ENCODE assay signal across 19 mouse cellular contexts in the genomic region with DNA sequence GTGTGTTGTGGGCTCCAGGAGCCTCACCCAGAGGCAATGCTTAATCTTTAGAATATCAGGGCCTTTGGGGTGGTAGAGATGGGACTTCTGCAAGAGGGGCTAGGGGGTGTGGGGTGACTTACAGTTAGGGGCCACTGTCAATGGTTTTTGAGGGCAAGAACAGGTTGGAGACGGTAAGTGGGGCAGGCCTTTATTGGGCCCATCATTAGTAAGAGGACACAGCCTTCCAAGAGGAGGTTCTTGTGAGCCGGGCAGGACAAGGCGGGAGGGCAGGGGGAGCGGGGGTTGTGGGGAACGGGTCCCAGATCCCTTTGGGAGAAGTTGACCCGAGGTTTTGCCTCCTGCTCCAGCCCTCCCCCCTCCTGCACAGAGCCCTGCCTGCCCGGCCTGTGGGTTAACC. TPM values are rescaled to one million over a fixed set of nuclear protein-coding genes. Genes with fewer than 3 reads are reported as not detected.
DNase-seq lines count a peak whose midpoint lies in the region; ATAC-seq and TF ChIP-seq lines count a peak whose summit lies in the region.
"Had no signal": no experiment of that assay in that cellular context is flagged by ENCODE, and none has a peak within 500 bp of the region (broad histone marks: within the 10 kb centered on the region; RNA-seq: fewer than 3 reads in every experiment).

No protein-coding gene starts in this region.

- peak overlapping the region; percentile 38 for H3K4me2 ChIP-seq in liver, embryonic 12.5 days
- no peak overlapping the region for H3K4me2 ChIP-seq in liver, postnatal 0 days (ENCODE audit: low read depth, low read length)
- H3K4me2 ChIP-seq in liver, embryonic 16.5 days (ENCODE audit: low read depth, low read length), result peak overlapping the region; percentile 15; the same call in 1 of the 2 replicates
- H3K4me2 ChIP-seq: embryonic facial prominence, embryonic 12.5 days; forebrain, embryonic 15.5 days; heart, embryonic 13.5 days; hindbrain, embryonic 15.5 days had no signal

- H3K4me1 ChIP-seq in erythroblast, embryonic 14.5 days (ENCODE audit: control insufficient read depth), result peaks cover 66% of the 10 kb centered on the region
- peaks cover 69% of the 10 kb centered on the region for H3K4me1 ChIP-seq in liver, embryonic 12.5 days
- H3K4me1 ChIP-seq in liver, postnatal 0 days (ENCODE audit: insufficient read depth), result peaks cover 38% of the 10 kb centered on the region
- H3K4me1 ChIP-seq in embryonic fibroblast, embryonic 13.5 days (ENCODE audit: control insufficient read depth, insufficient read depth, low read length), result peaks cover 10% of the 10 kb centered on the region
- H3K4me1 ChIP-seq in liver, embryonic 16.5 days (ENCODE audit: control insufficient read depth, low read depth, low read length), result peaks cover 59% of the 10 kb centered on the region

- peak overlapping the region; percentile 37 for H3K9ac ChIP-seq in liver, embryonic 12.5 days
- H3K9ac ChIP-seq in liver, postnatal 0 days (replicated peaks), result no peak overlapping the region
- H3K9ac ChIP-seq in liver, embryonic 16.5 days (ENCODE audit: low read depth, low read length), result no peak overlapping the region
- H3K9ac ChIP-seq: embryonic facial prominence, embryonic 12.5 days; forebrain, embryonic 15.5 days; heart, embryonic 13.5 days; hindbrain, embryonic 15.5 days had no signal

- no peak for DNase-seq in liver, postnatal 0 days
- DNase-seq in thymus, postnatal 36 days, result no peak
- DNase-seq: adrenal gland, adult 8-10 months; cerebellum, adult 11 months; cerebellum, postnatal 10 days; gastrocnemius, postnatal 36 days; heart, postnatal 36 days had no signal

- peak overlapping the region; percentile 97 for H3K27ac ChIP-seq in liver, embryonic 12.5 days
- H3K27ac ChIP-seq in liver, postnatal 0 days (ENCODE audit: low read depth), result no peak overlapping the region
- H3K27ac ChIP-seq in embryonic fibroblast, embryonic 13.5 days (ENCODE audit: insufficient read depth, low read length), result peak overlapping the region; percentile 76; the same call in 1 of the 2 replicates
- H3K27ac ChIP-seq in liver, embryonic 16.5 days (ENCODE audit: low read length), result peak overlapping the region; percentile 40; the same call in 1 of the 2 replicates
- H3K27ac ChIP-seq: embryonic facial prominence, embryonic 12.5 days; forebrain, embryonic 10.5 days; forebrain, embryonic 15.5 days; heart, embryonic 13.5 days; hindbrain, embryonic 15.5 days had no signal

- peaks cover 93% of the 10 kb centered on the region for H3K36me3 ChIP-seq in erythroblast, embryonic 14.5 days (ENCODE audit: control insufficient read depth)
- H3K36me3 ChIP-seq in liver, embryonic 12.5 days, result peaks cover 83% of the 10 kb centered on the region
- H3K36me3 ChIP-seq in liver, postnatal 0 days (replicated peaks; ENCODE audit: insufficient read depth, low read length), result peaks cover 44% of the 10 kb centered on the region
- H3K36me3 ChIP-seq in liver, embryonic 16.5 days (ENCODE audit: control insufficient read depth, insufficient read depth), result peaks cover 40% of the 10 kb centered on the region

- peak overlapping the region; percentile 31 for H3K4me3 ChIP-seq in erythroblast, embryonic 14.5 days (replicated peaks)
- no peak overlapping the region for H3K4me3 ChIP-seq in liver, embryonic 12.5 days
- no peak overlapping the region for H3K4me3 ChIP-seq in liver, postnatal 0 days (ENCODE audit: low read depth, low read length)
- H3K4me3 ChIP-seq in embryonic fibroblast, embryonic 13.5 days (ENCODE audit: insufficient read depth, low read length), result no peak overlapping the region
- no peak overlapping the region for H3K4me3 ChIP-seq in liver, embryonic 16.5 days (ENCODE audit: low read depth, low read length)
- H3K4me3 ChIP-seq: embryonic facial prominence, embryonic 12.5 days; forebrain, embryonic 10.5 days; forebrain, embryonic 15.5 days; heart, embryonic 13.5 days; hindbrain, embryonic 15.5 days had no signal

- TF ChIP-seq EP300 in liver, postnatal 0 days (IDR thresholded peaks at IDR 0.05; ENCODE audit: low read depth), result no peak

- 79% methylated on average over 7 of the region's 7 CpGs for WGBS in liver, embryonic 12.5 days (ENCODE audit: insufficient replicate concordance)
- WGBS in liver, postnatal 0 days (ENCODE audit: insufficient replicate concordance), result 85% methylated on average over 7 of the region's 7 CpGs
- WGBS in liver, embryonic 16.5 days (ENCODE audit: insufficient replicate concordance), result 68% methylated on average over 7 of the region's 7 CpGs

- H3K27me3 ChIP-seq in erythroblast, embryonic 14.5 days (ENCODE audit: control insufficient read depth), result no peaks in the 10 kb centered on the region
- H3K27me3 ChIP-seq in liver, embryonic 12.5 days (replicated peaks), result no peaks in the 10 kb centered on the region
- no peaks in the 10 kb centered on the region for H3K27me3 ChIP-seq in liver, postnatal 0 days (ENCODE audit: insufficient read depth, low read length)
- H3K27me3 ChIP-seq in liver, embryonic 16.5 days (ENCODE audit: control insufficient read depth, insufficient read depth, low read depth, low read length), result no peaks in the 10 kb centered on the region
- H3K27me3 ChIP-seq: CH12.LX; embryonic facial prominence, embryonic 12.5 days; forebrain, embryonic 15.5 days; heart, embryonic 13.5 days; hindbrain, embryonic 15.5 days had no signal

- ATAC-seq in erythroblast, adult 5-6 weeks (replicated peaks; ENCODE audit: low FRiP score, poor library complexity, severe bottlenecking), result no peak
- no peak for ATAC-seq in liver, embryonic 12.5 days
- ATAC-seq in liver, postnatal 0 days, result no peak
- no peak for ATAC-seq in liver, embryonic 16.5 days (ENCODE audit: low read depth)
- ATAC-seq: forebrain, embryonic 15.5 days; intestine, embryonic 16.5 days had no signal

- no peaks in the 10 kb centered on the region for H3K9me3 ChIP-seq in erythroblast, embryonic 14.5 days (ENCODE audit: control insufficient read depth, low read length)
- no peaks in the 10 kb centered on the region for H3K9me3 ChIP-seq in liver, embryonic 12.5 days (replicated peaks)
- H3K9me3 ChIP-seq in liver, postnatal 0 days (ENCODE audit: low read length), result no peaks in the 10 kb centered on the region
- H3K9me3 ChIP-seq in liver, embryonic 16.5 days (replicated peaks; ENCODE audit: control insufficient read depth, low read length), result no peaks in the 10 kb centered on the region
- H3K9me3 ChIP-seq: embryonic facial prominence, embryonic 12.5 days; forebrain, embryonic 10.5 days; forebrain, embryonic 15.5 days; heart, embryonic 13.5 days; hindbrain, embryonic 15.5 days had no signal

- TF ChIP-seq POLR2A in embryonic fibroblast, embryonic 13.5 days (IDR thresholded peaks at IDR 0.05; ENCODE audit: low read depth, low read length), result no peak

- no peak for TF ChIP-seq CTCF in liver, postnatal 0 days (IDR thresholded peaks at IDR 0.05; ENCODE audit: low read depth)
- TF ChIP-seq CTCF in embryonic fibroblast, embryonic 13.5 days (IDR thresholded peaks at IDR 0.05; ENCODE audit: borderline replicate concordance, insufficient read depth, low read length), result no peak

RNA-seq across cellular contexts. Expression of a gene that starts 5.8 kb away (rescaled TPM):
- 0.97 and 1.1 TPM in 2 replicates for polyA plus RNA-seq in erythroblast, embryonic 14.5 days (2012)
- total RNA-seq in erythroblast, adult 5-6 weeks (2015; ENCODE audit: low replicate concordance), result 24.0 and 39.1 TPM in 2 replicates
- 16.0 and 23.0 TPM in 2 replicates for total RNA-seq in erythroblast, adult 5-6 weeks (2017; ENCODE audit: low replicate concordance)
- 57.0 and 57.3 TPM in 2 replicates for polyA plus RNA-seq in liver, embryonic 12.5 days (2016; fragmentation: Nextera tagmentation; extraction: Ambion mirVana)
- polyA plus RNA-seq in liver, postnatal 0 days (2015; fragmentation: Nextera tagmentation; extraction: Ambion mirVana), result 50.3 and 54.1 TPM in 2 replicates
- 130 and 167 TPM in 2 replicates for polyA plus RNA-seq in embryonic fibroblast, embryonic 13.5 days (2011; ENCODE audit: insufficient read length, low read depth, missing spikeins)
- polyA plus RNA-seq in liver, embryonic 16.5 days (2015; fragmentation: Nextera tagmentation; extraction: Ambion mirVana), result 35.1 and 35.8 TPM in 2 replicates

RNA-seq across cellular contexts. Expression of a gene that starts 7.4 kb away (rescaled TPM):
- 86.9 and 109 TPM in 2 replicates for polyA plus RNA-seq in erythroblast, embryonic 14.5 days (2012)
- 99.5 and 116 TPM in 2 replicates for total RNA-seq in erythroblast, adult 5-6 weeks (2015; ENCODE audit: low replicate concordance)
- total RNA-seq in erythroblast, adult 5-6 weeks (2017; ENCODE audit: low replicate concordance), result 131 and 168 TPM in 2 replicates
- polyA plus RNA-seq in liver, embryonic 12.5 days (2016; fragmentation: Nextera tagmentation; extraction: Ambion mirVana), result 393 and 400 TPM in 2 replicates
- 116 and 123 TPM in 2 replicates for polyA plus RNA-seq in liver, postnatal 0 days (2015; fragmentation: Nextera tagmentation; extraction: Ambion mirVana)
- polyA plus RNA-seq in embryonic fibroblast, embryonic 13.5 days (2011; ENCODE audit: insufficient read length, low read depth, missing spikeins), result 267 and 287 TPM in 2 replicates
- polyA plus RNA-seq in liver, embryonic 16.5 days (2015; fragmentation: Nextera tagmentation; extraction: Ambion mirVana), result 53.6 and 57.1 TPM in 2 replicates

RNA-seq across cellular contexts. Expression of a gene that starts 16.6 kb away (rescaled TPM):
- 0.25 and 0.26 TPM in 2 replicates for polyA plus RNA-seq in erythroblast, embryonic 14.5 days (2012)
- 8.6 and 10.7 TPM in 2 replicates for total RNA-seq in erythroblast, adult 5-6 weeks (2015; ENCODE audit: low replicate concordance)
- 5.6 and 11.6 TPM in 2 replicates for total RNA-seq in erythroblast, adult 5-6 weeks (2017; ENCODE audit: low replicate concordance)
- polyA plus RNA-seq in liver, embryonic 12.5 days (2016; fragmentation: Nextera tagmentation; extraction: Ambion mirVana), result 51.9 and 52.2 TPM in 2 replicates
- polyA plus RNA-seq in liver, postnatal 0 days (2015; fragmentation: Nextera tagmentation; extraction: Ambion mirVana), result 12.3 and 13.2 TPM in 2 replicates
- 41.6 and 54.7 TPM in 2 replicates for polyA plus RNA-seq in embryonic fibroblast, embryonic 13.5 days (2011; ENCODE audit: insufficient read length, low read depth, missing spikeins)
- polyA plus RNA-seq in liver, embryonic 16.5 days (2015; fragmentation: Nextera tagmentation; extraction: Ambion mirVana), result 17.2 and 17.5 TPM in 2 replicates

RNA-seq across cellular contexts. Expression of a gene that starts 17.0 kb away (rescaled TPM):
- polyA plus RNA-seq in erythroblast, embryonic 14.5 days (2012), result 1.3 TPM in 2 replicates
- total RNA-seq in erythroblast, adult 5-6 weeks (2015; ENCODE audit: low replicate concordance), result 0.58 and 1.7 TPM in 2 replicates
- 2.4 and 3.2 TPM in 2 replicates for total RNA-seq in erythroblast, adult 5-6 weeks (2017; ENCODE audit: low replicate concordance)
- polyA plus RNA-seq in liver, embryonic 12.5 days (2016; fragmentation: Nextera tagmentation; extraction: Ambion mirVana), result 11.1 and 11.4 TPM in 2 replicates
- polyA plus RNA-seq in liver, postnatal 0 days (2015; fragmentation: Nextera tagmentation; extraction: Ambion mirVana), result 4.3 TPM in 2 replicates
- polyA plus RNA-seq in embryonic fibroblast, embryonic 13.5 days (2011; ENCODE audit: insufficient read length, low read depth, missing spikeins), result 11.4 and 12.0 TPM in 2 replicates
- polyA plus RNA-seq in liver, embryonic 16.5 days (2015; fragmentation: Nextera tagmentation; extraction: Ambion mirVana), result 5.2 and 5.7 TPM in 2 replicates

RNA-seq across cellular contexts. Expression of a gene that starts 28.1 kb away (rescaled TPM):
- 11.4 and 11.7 TPM in 2 replicates for polyA plus RNA-seq in erythroblast, embryonic 14.5 days (2012)
- 13.2 and 14.8 TPM in 2 replicates for total RNA-seq in erythroblast, adult 5-6 weeks (2015; ENCODE audit: low replicate concordance)
- 17.4 and 17.8 TPM in 2 replicates for total RNA-seq in erythroblast, adult 5-6 weeks (2017; ENCODE audit: low replicate concordance)
- 8.7 and 8.9 TPM in 2 replicates for polyA plus RNA-seq in liver, embryonic 12.5 days (2016; fragmentation: Nextera tagmentation; extraction: Ambion mirVana)
- 4.4 and 4.5 TPM in 2 replicates for polyA plus RNA-seq in liver, postnatal 0 days (2015; fragmentation: Nextera tagmentation; extraction: Ambion mirVana)
- polyA plus RNA-seq in embryonic fibroblast, embryonic 13.5 days (2011; ENCODE audit: insufficient read length, low read depth, missing spikeins), result 27.5 and 34.2 TPM in 2 replicates
- polyA plus RNA-seq in liver, embryonic 16.5 days (2015; fragmentation: Nextera tagmentation; extraction: Ambion mirVana), result 4.1 and 4.7 TPM in 2 replicates

Comparison
In these comparisons a context has a peak if more than half of its experiments do, and no peak if none do; other contexts are left out.
1. RNA of a gene that starts 5.8 kb away (polyA plus RNA-seq): 130 to 167 TPM in embryonic fibroblast, embryonic 13.5 days, 57.0 to 57.3 TPM in liver, embryonic 12.5 days, 50.3 to 54.1 TPM in liver, postnatal 0 days and 35.1 to 35.8 TPM in liver, embryonic 16.5 days; 0.97 to 1.1 TPM in erythroblast, embryonic 14.5 days; every median in the first group is over 10 times any median in the second.
2. RNA of a gene that starts 16.6 kb away (polyA plus RNA-seq): 41.6 to 54.7 TPM in embryonic fibroblast, embryonic 13.5 days, 51.9 to 52.2 TPM in liver, embryonic 12.5 days, 17.2 to 17.5 TPM in liver, embryonic 16.5 days and 12.3 to 13.2 TPM in liver, postnatal 0 days; 0.25 to 0.26 TPM in erythroblast, embryonic 14.5 days; every median in the first group is over 10 times any median in the second.